Mouse (Mus musculus): ENCODE measurements at regions not wholly inside any gene's neighbourhood (a gene's known extent, or its start where the extent isn't known, plus 50 kb on each side); places are given as distances from the start of the nearest gene placed in this dataset.
A peak's percentile ranks its signal among the peaks of the same experiment; 100 is the strongest.
"Not testable (repeated sequence)": the region's sequence is repeated elsewhere in the genome, so short reads cannot be mapped to it uniquely, and the experiment has no call there.

DNA sequence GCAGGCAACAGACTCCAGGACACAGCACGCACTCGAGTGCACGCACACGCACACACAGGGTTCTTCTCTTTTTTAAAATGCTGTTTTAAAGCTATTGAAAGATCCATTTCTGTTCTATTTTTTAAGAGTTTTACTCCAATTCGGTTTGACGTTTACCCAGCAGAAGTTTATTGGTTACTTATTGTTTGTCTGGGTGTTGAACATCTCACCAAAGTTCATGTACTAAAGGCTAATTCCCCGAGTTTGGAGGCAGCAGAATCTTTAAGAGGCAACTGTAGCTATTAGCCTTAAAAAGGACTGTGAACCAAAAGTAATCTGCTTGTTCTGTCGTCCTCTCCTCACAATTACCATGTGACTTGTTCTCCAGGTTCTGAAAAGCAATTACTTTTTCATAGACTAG lies 263.0 kb upstream of the Nfia start:
- H3K4me3 ChIP-seq (ENCODE audit: low read length) = no peak overlapping the region

DNA sequence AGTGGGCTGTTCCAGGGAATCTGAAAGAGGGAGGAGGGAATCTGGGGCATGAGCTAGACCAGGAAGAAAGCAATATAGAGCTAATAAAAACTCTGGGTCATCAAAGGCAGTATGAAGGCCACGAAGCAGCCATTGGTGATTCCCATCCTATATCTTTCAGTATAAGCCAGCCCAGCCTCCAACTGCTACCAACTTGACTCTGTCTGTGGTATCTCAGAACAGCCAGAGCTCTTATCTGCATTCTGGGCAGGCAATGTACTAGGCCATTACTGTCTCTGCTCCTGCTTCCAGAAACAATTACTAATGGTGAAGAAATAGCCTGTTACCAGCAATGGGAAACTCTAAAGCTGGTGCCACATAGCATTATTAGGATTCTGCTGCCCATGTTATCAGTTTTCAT lies 266.8 kb upstream of the Nfia start:
- no peak for ATAC-seq (ENCODE audit: low FRiP score, low TSS enrichment)
- Histone ChIP-seq H3K27me3 (ENCODE audit: control insufficient read depth, insufficient read depth, low read length) (no peaks in the 10 kb centered on the region), H3K4me2 (replicated peaks; ENCODE audit: low read depth, low read length) (no peak overlapping the region), H3K27ac (ENCODE audit: low read depth, low read length) (no peak overlapping the region), H3K36me3 (ENCODE audit: control insufficient read depth, insufficient read depth, low read length) (no peaks in the 10 kb centered on the region), H3K9me3 (ENCODE audit: control insufficient read depth, low read length) (no peaks in the 10 kb centered on the region), H3K4me1 (ENCODE audit: control insufficient read depth, insufficient read depth, low read length) (no peaks in the 10 kb centered on the region), H3K9ac (ENCODE audit: low read depth, low read length) (no peak overlapping the region), H3K4me3 (ENCODE audit: low read length) (no peak overlapping the region)
- 59% methylated on average over 1 of the region's 1 CpGs for WGBS

More for the DNA sequence above, 263.0 kb upstream of the Nfia start:
- no peaks in the 10 kb centered on the region for H3K27me3 ChIP-seq (ENCODE audit: control insufficient read depth, insufficient read depth, low read length)
- no peaks in the 10 kb centered on the region for H3K4me1 ChIP-seq (ENCODE audit: control insufficient read depth, insufficient read depth, low read length)
- H3K9ac ChIP-seq (ENCODE audit: low read depth, low read length) = no peak overlapping the region
- WGBS = 84% methylated on average over 8 of the region's 8 CpGs
- H3K9me3 ChIP-seq (ENCODE audit: control insufficient read depth, low read length) = no peaks in the 10 kb centered on the region
- H3K27ac ChIP-seq (ENCODE audit: low read depth, low read length) = no peak overlapping the region
- no peaks in the 10 kb centered on the region for H3K36me3 ChIP-seq (ENCODE audit: control insufficient read depth, insufficient read depth, low read length)
- no peak overlapping the region for H3K4me2 ChIP-seq (replicated peaks; ENCODE audit: low read depth, low read length)
- ATAC-seq (ENCODE audit: low FRiP score, low TSS enrichment) = no peak

DNA sequence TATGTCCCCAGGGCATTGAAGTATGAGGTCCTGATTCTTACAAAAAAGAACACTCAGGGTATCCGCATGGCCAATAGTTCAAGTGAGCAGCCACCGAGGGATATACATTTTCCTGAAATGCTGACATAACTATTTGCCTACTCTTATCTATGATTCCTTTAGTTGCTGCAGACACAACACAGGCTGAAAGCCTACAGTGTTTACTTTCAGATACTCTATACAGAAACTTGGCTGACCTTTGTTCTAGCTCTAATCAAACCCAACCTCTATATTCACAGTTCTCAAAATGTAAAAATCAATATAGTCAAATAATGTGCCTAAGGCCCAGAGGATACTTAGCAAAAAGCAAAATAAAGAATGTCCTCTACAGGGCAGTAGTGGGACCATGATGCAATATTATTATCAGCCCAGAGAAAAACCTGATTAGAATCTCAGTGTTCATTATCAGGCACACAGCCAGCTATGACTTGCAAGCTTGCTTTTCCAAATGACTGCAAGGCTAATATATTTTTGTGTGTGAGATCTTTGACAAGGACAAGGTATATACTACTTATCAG lies 281.2 kb upstream of the Nfia start:
- H3K36me3 ChIP-seq (ENCODE audit: control insufficient read depth, insufficient read depth, low read length) = no peaks in the 10 kb centered on the region
- no peak overlapping the region for H3K9ac ChIP-seq (ENCODE audit: low read depth, low read length)
- H3K27me3 ChIP-seq (ENCODE audit: control insufficient read depth, insufficient read depth, low read length) = no peaks in the 10 kb centered on the region
- H3K4me2 ChIP-seq (replicated peaks; ENCODE audit: low read depth, low read length) = no peak overlapping the region
- WGBS = 76% methylated on average over 2 of the region's 2 CpGs
- peaks cover 6% of the 10 kb centered on the region; the same call in 1 of the 2 replicates for H3K4me1 ChIP-seq (ENCODE audit: control insufficient read depth, insufficient read depth, low read length)
- no peaks in the 10 kb centered on the region for H3K9me3 ChIP-seq (ENCODE audit: control insufficient read depth, low read length)
- ATAC-seq (ENCODE audit: low FRiP score, low TSS enrichment) = no peak
- H3K4me3 ChIP-seq (ENCODE audit: low read length) = no peak overlapping the region
- H3K27ac ChIP-seq (ENCODE audit: low read depth, low read length) = no peak overlapping the region

DNA sequence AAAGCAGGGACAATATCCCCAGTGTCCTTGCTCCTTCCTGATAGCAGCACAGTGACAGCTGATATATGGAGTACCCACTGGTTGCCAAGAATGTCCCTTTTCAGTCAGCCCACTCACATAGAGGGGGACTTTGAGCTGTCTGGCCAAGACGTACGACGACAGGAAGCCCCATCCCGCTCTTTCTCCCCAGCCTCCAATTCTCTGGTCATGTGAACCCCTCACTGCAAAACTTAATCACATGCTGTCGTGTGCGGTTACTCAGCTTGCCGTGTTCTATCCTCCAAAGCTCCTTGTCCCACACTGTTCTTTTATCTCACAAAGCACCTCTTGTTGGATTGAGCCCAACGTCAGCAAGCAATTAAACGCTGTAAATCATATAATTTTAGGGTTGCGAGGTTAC lies 286.2 kb upstream of the Nfia start:
- H3K36me3 ChIP-seq (ENCODE audit: control insufficient read depth, insufficient read depth, low read length) = no peaks in the 10 kb centered on the region
- ATAC-seq (ENCODE audit: low FRiP score, low TSS enrichment) = peak; percentile 62; the same call in 1 of the 2 replicates
- no peaks in the 10 kb centered on the region for H3K27me3 ChIP-seq (ENCODE audit: control insufficient read depth, insufficient read depth, low read length)
- no peak overlapping the region for H3K27ac ChIP-seq (ENCODE audit: low read depth, low read length)
- H3K9me3 ChIP-seq (ENCODE audit: control insufficient read depth, low read length) = no peaks in the 10 kb centered on the region
- H3K4me2 ChIP-seq (replicated peaks; ENCODE audit: low read depth, low read length) = no peak overlapping the region
- peaks cover 11% of the 10 kb centered on the region for H3K4me1 ChIP-seq (ENCODE audit: control insufficient read depth, insufficient read depth, low read length)
- H3K9ac ChIP-seq (ENCODE audit: low read depth, low read length) = no peak overlapping the region
- H3K4me3 ChIP-seq (ENCODE audit: low read length) = no peak overlapping the region
- 26% methylated on average over 10 of the region's 10 CpGs for WGBS

DNA sequence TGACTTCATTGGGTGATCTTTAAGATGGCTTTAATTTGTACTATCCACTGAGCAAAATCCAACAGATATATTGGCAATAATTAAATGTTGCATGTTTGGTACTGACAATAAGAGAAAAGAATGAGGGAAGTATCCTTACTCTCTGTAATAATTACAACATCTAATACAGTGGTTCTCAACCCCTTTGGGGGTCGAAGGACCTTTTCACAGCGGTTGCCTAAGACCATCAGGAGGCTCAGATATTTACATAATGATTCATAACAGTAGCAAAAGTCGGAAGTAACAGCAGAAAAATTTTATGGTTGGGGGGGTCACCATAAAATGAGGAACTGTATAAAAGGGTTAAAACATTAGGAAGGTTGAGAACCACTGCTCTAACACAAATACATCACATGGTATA lies 287.3 kb upstream of the Nfia start:
- WGBS = 89% methylated on average over 3 of the region's 3 CpGs
- no peak for ATAC-seq (ENCODE audit: low FRiP score, low TSS enrichment)
- Histone ChIP-seq H3K9me3 (ENCODE audit: control insufficient read depth, low read length) (no peaks in the 10 kb centered on the region), H3K27ac (ENCODE audit: low read depth, low read length) (no peak overlapping the region), H3K9ac (ENCODE audit: low read depth, low read length) (no peak overlapping the region), H3K4me1 (ENCODE audit: control insufficient read depth, insufficient read depth, low read length) (peaks cover 11% of the 10 kb centered on the region), H3K36me3 (ENCODE audit: control insufficient read depth, insufficient read depth, low read length) (no peaks in the 10 kb centered on the region), H3K27me3 (ENCODE audit: control insufficient read depth, insufficient read depth, low read length) (no peaks in the 10 kb centered on the region), H3K4me3 (ENCODE audit: low read length) (no peak overlapping the region), H3K4me2 (replicated peaks; ENCODE audit: low read depth, low read length) (no peak overlapping the region)

DNA sequence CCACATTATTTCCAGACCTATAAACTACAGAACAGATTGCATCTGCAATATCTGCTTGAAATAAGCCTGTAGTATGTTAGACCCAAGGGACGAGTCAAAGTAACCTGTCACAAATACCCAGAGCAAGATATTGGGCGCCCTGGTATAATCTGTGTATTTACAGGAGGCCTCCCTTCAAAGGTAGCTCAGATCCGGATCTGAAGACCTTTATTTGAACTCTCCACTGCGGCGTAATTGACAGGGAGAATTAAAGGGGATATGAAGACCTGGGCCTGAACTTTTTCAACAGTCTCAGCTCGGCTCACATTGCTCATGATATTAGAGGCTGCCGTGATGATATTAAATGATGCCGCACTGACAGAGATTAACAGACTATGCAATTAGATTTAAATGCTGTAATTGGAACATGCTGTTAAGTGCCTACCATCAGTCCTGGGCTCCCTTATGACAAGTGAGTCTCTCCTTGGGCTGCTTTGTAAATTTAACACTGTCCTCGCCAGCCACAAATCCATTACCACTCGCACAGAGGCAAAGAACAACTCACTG lies 289.8 kb upstream of the Nfia start:
- Histone ChIP-seq H3K36me3 (ENCODE audit: control insufficient read depth, insufficient read depth, low read length) (no peaks in the 10 kb centered on the region), H3K9me3 (ENCODE audit: control insufficient read depth, low read length) (no peaks in the 10 kb centered on the region), H3K27me3 (ENCODE audit: control insufficient read depth, insufficient read depth, low read length) (no peaks in the 10 kb centered on the region), H3K4me1 (ENCODE audit: control insufficient read depth, insufficient read depth, low read length) (peaks cover 13% of the 10 kb centered on the region), H3K4me3 (ENCODE audit: low read length) (no peak overlapping the region), H3K9ac (ENCODE audit: low read depth, low read length) (no peak overlapping the region), H3K4me2 (replicated peaks; ENCODE audit: low read depth, low read length) (no peak overlapping the region), H3K27ac (ENCODE audit: low read depth, low read length) (peak overlapping the region; percentile 47; the same call in 1 of the 2 replicates)
- 44% methylated on average over 10 of the region's 10 CpGs for WGBS
- peak; percentile 36 for ATAC-seq (ENCODE audit: low FRiP score, low TSS enrichment)

DNA sequence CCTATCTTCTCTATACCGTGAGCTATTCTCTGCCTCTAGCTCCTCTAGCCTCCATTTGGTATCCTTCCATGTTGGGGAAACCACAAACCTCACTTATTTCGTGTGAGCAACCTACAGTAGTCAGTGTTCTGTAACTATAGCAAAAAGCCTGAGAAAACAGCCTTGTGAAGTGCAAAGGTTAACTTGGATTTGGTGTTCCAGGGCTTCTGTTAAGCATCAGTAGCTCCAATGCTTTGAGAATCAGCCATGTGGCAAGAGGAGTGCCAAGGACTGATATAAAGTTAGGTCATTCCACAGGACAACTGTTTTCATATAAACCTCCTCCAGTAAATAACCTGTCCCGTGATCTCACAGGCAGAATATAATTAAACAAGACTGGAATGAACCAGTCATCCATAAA lies 290.7 kb upstream of the Nfia start:
- Histone ChIP-seq H3K4me2 (replicated peaks; ENCODE audit: low read depth, low read length) (no peak overlapping the region), H3K4me3 (ENCODE audit: low read length) (no peak overlapping the region), H3K4me1 (ENCODE audit: control insufficient read depth, insufficient read depth, low read length) (peaks cover 18% of the 10 kb centered on the region), H3K9me3 (ENCODE audit: control insufficient read depth, low read length) (no peaks in the 10 kb centered on the region), H3K9ac (ENCODE audit: low read depth, low read length) (no peak overlapping the region), H3K27ac (ENCODE audit: low read depth, low read length) (no peak overlapping the region), H3K36me3 (ENCODE audit: control insufficient read depth, insufficient read depth, low read length) (no peaks in the 10 kb centered on the region), H3K27me3 (ENCODE audit: control insufficient read depth, insufficient read depth, low read length) (no peaks in the 10 kb centered on the region)
- no peak for ATAC-seq (ENCODE audit: low FRiP score, low TSS enrichment)
- WGBS = 58% methylated on average over 3 of the region's 3 CpGs

DNA sequence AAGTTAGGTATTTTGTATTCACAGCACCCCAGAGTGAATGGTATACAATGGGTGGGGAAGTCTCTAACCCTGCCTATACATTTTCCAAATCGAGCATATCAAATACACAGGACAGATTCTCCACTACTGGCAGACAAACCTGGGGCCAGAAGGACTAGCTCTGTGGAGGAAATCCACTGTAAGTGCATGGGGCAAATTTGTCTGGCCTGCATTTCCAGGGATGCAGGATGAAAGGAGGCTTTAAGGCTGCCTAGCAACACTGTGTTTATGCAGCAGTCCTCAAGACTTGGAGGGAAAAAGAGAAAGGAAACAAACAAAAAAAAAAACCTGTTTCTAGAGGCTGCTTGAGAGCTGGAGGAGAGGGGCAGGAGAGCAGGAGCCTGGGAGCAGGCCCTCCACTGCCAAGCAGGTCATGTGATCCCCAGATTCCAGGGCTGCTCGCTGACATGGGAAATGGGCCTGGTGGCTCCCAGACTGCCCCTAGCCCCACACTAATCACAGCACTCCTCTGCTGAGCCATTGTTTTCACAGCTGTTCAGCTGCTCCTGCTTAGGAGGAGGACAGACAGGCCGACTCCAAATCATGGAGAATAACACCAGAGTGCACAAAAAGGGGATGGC lies 293.7 kb upstream of the Gm10192 start:
- Histone ChIP-seq H3K4me3 (ENCODE audit: low read length) (no peak overlapping the region), H3K27ac (ENCODE audit: low read depth, low read length) (peak overlapping the region; percentile 64), H3K4me2 (replicated peaks; ENCODE audit: low read depth, low read length) (no peak overlapping the region), H3K36me3 (ENCODE audit: control insufficient read depth, insufficient read depth, low read length) (no peaks in the 10 kb centered on the region), H3K27me3 (ENCODE audit: control insufficient read depth, insufficient read depth, low read length) (no peaks in the 10 kb centered on the region), H3K9ac (ENCODE audit: low read depth, low read length) (no peak overlapping the region), H3K9me3 (ENCODE audit: control insufficient read depth, low read length) (no peaks in the 10 kb centered on the region), H3K4me1 (ENCODE audit: control insufficient read depth, insufficient read depth, low read length) (peaks cover 8% of the 10 kb centered on the region; the same call in 1 of the 2 replicates)
- WGBS = 16% methylated on average over 3 of the region's 3 CpGs
- peak; percentile 99 for ATAC-seq (ENCODE audit: low FRiP score, low TSS enrichment)

DNA sequence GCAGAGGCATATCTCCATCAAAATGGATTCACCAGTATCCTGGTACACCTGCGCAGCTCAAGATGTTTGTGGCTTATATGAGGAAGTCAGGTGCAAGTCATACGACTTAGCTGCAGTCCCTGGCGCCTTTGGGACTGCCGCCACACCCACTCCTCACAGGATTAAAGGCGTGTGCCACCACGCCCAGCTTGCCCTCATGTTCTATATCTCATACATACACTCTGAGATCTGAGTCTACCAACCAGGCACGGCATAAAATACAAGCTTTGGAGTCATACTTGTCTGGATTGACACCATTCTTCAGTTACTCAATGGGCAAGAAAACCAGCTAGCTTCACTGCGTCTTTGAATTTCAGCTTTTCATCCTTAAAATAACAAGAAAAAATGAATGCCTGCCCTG lies 290.5 kb upstream of the Gm10192 start:
- H3K4me2 ChIP-seq (replicated peaks; ENCODE audit: low read depth, low read length); H3K9ac ChIP-seq (ENCODE audit: low read depth, low read length); ATAC-seq (ENCODE audit: low FRiP score, low TSS enrichment); H3K27me3 ChIP-seq (ENCODE audit: control insufficient read depth, insufficient read depth, low read length); H3K9me3 ChIP-seq (ENCODE audit: control insufficient read depth, low read length); H3K4me3 ChIP-seq (ENCODE audit: low read length); H3K4me1 ChIP-seq (ENCODE audit: control insufficient read depth, insufficient read depth, low read length); H3K36me3 ChIP-seq (ENCODE audit: control insufficient read depth, insufficient read depth, low read length); H3K27ac ChIP-seq (ENCODE audit: low read depth, low read length): not testable (repeated sequence)
- WGBS = 92% methylated on average over 8 of the region's 8 CpGs
